Mouse (Mus musculus): ENCODE measurements around the gene Efna1. TPM values are rescaled to one million over a fixed set of nuclear protein-coding genes. Genes with fewer than 3 reads are reported as not detected.

The Efna1 gene
- polyA plus RNA-seq, 1 experiment from 2014 or later = 17.7 TPM

DNA sequence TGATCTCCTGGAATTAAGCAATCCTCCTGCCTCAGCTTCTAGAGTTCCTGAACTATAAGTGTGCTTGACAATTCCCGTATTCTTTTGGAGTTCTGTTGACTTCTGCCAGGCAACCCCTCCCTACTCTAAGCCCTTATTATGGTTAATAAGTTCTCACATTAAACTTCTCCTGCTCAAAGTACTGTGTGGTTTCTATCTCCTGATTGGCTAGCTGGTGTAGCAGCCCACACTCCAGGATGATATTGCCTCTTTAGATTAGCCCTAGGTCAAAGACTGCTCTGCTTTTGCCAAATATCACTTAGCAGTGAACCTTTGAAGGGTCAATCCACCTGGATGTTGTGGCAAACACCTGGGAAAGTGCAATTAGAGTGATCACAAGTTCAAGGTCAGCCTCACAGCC is 19.1 kb upstream of the Efna1 start:
- Histone ChIP-seq H3K36me3 (no peaks in the 10 kb centered on the region), H3K4me1 (replicated peaks) (peaks cover 18% of the 10 kb centered on the region), H3K9me3 (no peaks in the 10 kb centered on the region), H3K27me3 (ENCODE audit: insufficient read depth, poor library complexity, severe bottlenecking) (peaks cover 27% of the 10 kb centered on the region), H3K4me3 (peak overlapping the region; percentile 41), H3K27ac (no peak overlapping the region)
- 73% methylated on average over 1 of the region's 1 CpGs for WGBS
- no peak for DNase-seq (ENCODE audit: low spot score)

DNA sequence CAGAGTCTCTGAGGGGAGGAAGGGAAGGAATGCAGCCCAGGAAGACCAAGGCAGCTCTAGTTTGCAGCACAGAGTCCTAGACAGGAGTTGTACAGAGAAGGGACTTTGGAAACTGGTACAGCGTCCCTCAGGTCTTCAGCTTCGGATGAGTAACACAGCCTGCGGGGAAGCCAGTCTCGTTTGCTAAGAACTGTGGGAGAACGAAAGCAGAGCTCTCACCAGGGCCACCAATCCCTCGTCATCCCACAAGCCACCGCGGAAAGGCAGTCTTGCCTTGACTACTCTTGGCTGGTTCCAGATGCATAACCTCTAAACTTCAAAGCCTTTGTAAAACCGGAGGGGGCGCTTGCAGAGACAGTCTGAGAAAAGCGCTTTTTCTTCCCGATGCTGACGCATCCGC is 18.6 kb upstream of the Efna1 start:
- Histone ChIP-seq H3K4me3 (peak overlapping the region; percentile 41), H3K27ac (peak overlapping the region; percentile 62), H3K9me3 (no peaks in the 10 kb centered on the region), H3K36me3 (no peaks in the 10 kb centered on the region), H3K27me3 (ENCODE audit: insufficient read depth, poor library complexity, severe bottlenecking) (peaks cover 25% of the 10 kb centered on the region), H3K4me1 (replicated peaks) (peaks cover 12% of the 10 kb centered on the region)
- WGBS = 5% methylated on average over 14 of the region's 14 CpGs
- DNase-seq (ENCODE audit: low spot score) = peak; percentile 49

DNA sequence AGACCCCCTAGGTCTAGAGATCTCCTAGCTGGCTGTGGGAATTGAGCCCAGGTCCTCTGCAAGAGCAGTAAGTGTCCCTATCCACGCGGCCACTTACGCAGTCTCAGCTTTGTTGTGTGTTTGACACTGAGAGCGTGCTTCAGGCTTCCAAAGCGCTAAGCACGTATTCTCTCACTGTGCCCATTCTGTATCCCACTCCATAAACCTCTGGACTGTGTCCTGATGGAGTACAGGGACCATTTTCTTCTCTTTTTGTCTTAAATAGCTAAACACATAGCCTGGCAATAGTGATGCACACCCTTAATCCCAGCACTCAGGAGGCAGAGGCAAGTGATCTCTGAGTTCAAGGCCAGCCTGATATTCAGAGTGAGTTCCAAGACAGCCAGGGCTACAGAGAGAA is 18.0 kb upstream of the Efna1 start:
- WGBS = 87% methylated on average over 6 of the region's 6 CpGs

DNA sequence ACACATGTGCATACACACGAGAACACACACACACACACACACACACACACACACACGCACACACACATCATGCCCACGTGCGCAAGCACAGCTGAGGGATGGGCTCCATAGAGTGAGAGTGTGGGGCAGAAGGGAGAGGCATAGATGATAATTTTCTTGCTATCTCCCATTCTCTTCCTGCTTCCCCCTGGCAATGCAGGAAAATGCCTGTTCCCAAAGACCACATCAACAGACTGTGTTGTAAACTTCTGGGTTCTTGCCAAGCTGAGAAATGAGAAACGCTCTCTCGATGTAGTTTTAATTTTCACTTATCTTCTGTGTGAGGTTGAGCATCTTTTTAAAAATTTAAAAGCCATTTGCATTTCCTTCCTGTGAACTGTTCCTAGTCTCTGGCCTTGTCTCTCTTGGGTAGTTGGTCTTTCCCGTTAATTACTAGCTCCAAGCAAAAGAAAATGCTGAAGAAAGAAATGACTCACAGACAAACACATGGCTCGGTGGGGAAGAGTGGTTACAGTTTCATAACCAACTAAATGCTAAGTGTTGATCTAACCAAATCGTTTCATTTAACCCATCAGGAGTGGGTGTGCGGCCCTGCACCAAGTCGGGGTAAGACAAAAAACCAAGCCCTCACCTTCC is 15.9 kb upstream of the Efna1 start:
- Histone ChIP-seq H3K4me3 (no peak overlapping the region), H3K4me1 (replicated peaks) (peaks cover 10% of the 10 kb centered on the region), H3K27ac (no peak overlapping the region), H3K27me3 (ENCODE audit: insufficient read depth, poor library complexity, severe bottlenecking) (peaks cover 20% of the 10 kb centered on the region), H3K36me3 (no peaks in the 10 kb centered on the region), H3K9me3 (no peaks in the 10 kb centered on the region)
- DNase-seq (ENCODE audit: low spot score) = no peak
- WGBS = 89% methylated on average over 11 of the region's 11 CpGs

More for the DNA sequence above, 18.0 kb upstream of the Efna1 start:
- Histone ChIP-seq H3K9me3 (no peaks in the 10 kb centered on the region), H3K27me3 (ENCODE audit: insufficient read depth, poor library complexity, severe bottlenecking) (peaks cover 23% of the 10 kb centered on the region), H3K4me3 (no peak overlapping the region), H3K4me1 (replicated peaks) (peaks cover 10% of the 10 kb centered on the region), H3K36me3 (no peaks in the 10 kb centered on the region), H3K27ac (no peak overlapping the region)
- DNase-seq (ENCODE audit: low spot score) = no peak

DNA sequence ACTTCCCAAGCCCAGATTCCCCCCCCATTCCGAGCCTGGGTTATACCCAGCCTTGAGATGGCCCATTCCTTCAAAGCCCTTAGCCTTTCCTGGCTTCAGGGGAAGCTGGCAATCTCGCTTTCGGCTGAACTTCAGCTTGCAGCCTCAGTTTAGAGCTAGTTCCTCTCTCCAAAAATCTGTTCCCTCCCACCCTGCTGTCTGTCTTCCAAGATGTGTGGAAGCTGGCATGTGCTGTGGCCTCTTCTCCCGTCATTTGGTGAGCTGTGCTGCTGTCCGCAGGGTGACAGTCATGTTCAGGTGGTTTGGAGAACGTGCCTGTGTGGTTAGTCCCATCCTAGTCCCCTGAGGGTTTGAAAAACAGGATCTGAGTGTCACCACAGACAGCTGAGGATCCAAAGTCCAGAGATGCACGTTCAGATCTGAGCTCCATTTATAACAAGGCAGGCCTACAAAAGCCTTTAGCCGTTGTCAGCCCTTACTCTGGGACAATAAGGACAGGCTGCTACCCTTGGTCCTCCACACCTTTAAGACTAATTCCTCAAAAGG is 14.8 kb upstream of the Efna1 start:
- peaks cover 20% of the 10 kb centered on the region for H3K27me3 ChIP-seq (ENCODE audit: insufficient read depth, poor library complexity, severe bottlenecking)
- H3K36me3 ChIP-seq = no peaks in the 10 kb centered on the region
- H3K9me3 ChIP-seq = no peaks in the 10 kb centered on the region
- H3K4me3 ChIP-seq = no peak overlapping the region
- DNase-seq (ENCODE audit: low spot score) = no peak
- peaks cover 10% of the 10 kb centered on the region for H3K4me1 ChIP-seq (replicated peaks)
- no peak overlapping the region for H3K27ac ChIP-seq
- 83% methylated on average over 8 of the region's 8 CpGs for whole genome bisulfite sequencing

DNA sequence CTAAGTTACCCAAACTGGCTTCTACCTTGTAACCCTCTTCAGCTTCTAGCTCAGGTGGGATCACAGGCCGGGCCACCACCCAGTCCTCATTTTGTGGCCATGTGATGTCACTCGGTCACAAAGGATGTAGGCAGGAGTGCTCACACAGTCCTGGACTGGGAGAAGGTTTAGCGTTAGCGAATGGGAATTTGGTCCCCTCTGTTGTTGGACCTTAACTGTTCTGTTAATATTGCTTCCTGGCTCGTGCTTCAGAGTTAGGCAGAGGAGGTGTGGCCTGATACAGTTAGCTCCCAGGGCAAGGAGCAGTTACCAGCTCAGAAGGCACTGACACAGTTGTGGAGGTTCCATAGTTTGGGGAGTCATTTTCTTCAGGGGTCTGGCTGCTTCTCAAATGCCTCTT is 13.3 kb upstream of the Efna1 start:
- Histone ChIP-seq H3K9me3 (no peaks in the 10 kb centered on the region), H3K4me1 (replicated peaks) (peaks cover 2% of the 10 kb centered on the region; the same call in 1 of the 2 replicates), H3K36me3 (no peaks in the 10 kb centered on the region), H3K4me3 (no peak overlapping the region), H3K27ac (no peak overlapping the region), H3K27me3 (ENCODE audit: insufficient read depth, poor library complexity, severe bottlenecking) (peaks cover 9% of the 10 kb centered on the region)
- no peak for DNase-seq (ENCODE audit: low spot score)
- WGBS = 88% methylated on average over 5 of the region's 5 CpGs

DNA sequence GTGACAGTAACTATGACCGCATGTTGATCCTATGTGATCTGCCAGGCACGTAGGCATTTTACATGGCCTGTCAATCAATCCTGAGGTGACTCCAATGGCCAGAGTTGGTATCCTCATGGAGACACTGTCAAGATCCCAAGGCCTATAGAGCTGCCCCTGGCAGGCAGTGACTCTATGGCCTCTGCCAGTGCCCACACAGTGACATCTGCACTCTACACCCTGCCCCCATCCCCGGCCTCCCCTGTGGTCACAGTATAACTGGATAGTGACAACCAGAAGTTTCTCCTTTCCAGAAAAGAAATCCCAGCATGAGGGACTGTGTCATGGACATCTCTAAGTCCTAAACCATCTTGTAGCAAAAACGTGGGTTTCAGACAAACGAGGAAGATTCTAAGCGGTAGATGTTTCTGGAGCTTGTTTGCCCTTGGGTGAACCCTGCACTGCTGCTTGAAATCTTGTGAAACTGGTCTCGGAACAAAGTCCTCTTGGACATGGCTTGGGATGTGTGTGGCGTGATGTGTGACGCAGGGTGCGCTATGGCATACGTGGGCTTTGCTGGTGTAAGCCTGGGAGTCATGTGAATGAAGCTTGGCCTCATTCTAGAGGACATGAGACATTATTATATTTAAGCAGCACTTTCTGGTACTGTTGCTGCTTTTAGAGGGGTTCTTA is 12.4 kb upstream of the Efna1 start:
- no peaks in the 10 kb centered on the region for H3K9me3 ChIP-seq
- no peak overlapping the region for H3K27ac ChIP-seq
- H3K27me3 ChIP-seq (ENCODE audit: insufficient read depth, poor library complexity, severe bottlenecking) = peaks cover under 1% of the 10 kb centered on the region; the same call in 1 of the 2 replicates
- 92% methylated on average over 11 of the region's 11 CpGs for WGBS
- no peaks in the 10 kb centered on the region for H3K36me3 ChIP-seq
- peaks cover 9% of the 10 kb centered on the region for H3K4me1 ChIP-seq (replicated peaks)
- no peak overlapping the region for H3K4me3 ChIP-seq
- no peak for DNase-seq (ENCODE audit: low spot score)

DNA sequence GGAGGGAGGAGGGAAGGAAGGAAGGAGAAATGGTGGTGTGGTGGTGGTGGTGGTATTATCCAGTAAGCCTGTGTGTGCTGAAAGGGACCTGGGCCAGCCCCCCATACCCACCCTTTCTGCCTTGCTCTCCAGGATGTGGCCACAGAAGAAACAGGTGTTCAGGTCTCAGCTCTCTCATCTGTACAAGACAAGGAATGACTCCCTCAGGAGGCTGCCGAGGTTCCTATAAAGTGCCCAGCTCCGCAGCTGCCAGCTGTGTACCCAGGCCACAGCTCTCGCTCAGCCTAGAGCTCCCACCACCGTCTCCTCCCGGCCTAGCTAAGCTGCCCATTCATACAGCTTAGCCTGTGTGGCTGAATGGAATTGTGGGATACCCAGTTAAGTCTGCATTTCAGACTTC is 11.4 kb upstream of the Efna1 start:
- no peaks in the 10 kb centered on the region for H3K9me3 ChIP-seq
- H3K36me3 ChIP-seq = no peaks in the 10 kb centered on the region
- 80% methylated on average over 5 of the region's 5 CpGs for WGBS
- H3K27ac ChIP-seq = no peak overlapping the region
- no peaks in the 10 kb centered on the region for H3K27me3 ChIP-seq (ENCODE audit: insufficient read depth, poor library complexity, severe bottlenecking)
- peaks cover 11% of the 10 kb centered on the region for H3K4me1 ChIP-seq (replicated peaks)
- H3K4me3 ChIP-seq = no peak overlapping the region
- DNase-seq (ENCODE audit: low spot score) = no peak

DNA sequence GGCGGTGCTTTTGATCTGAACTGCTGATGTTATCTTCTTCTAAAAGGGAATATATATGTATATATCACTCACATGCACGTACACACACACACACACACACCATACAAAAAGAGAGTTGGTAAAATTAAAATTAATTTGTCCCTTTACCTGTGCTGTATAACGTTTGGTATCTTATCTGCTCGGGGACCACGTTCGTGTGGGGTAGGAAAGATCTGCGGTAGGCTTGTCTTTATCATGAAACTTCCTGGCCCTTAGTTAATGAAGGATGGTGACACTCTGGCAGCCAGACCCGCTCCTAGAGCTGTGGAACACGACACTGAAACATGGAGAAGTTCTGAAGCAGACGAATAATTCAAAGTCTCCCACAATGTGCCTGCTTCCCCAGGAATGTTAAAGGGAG is 10.9 kb upstream of the Efna1 start:
- WGBS = 80% methylated on average over 10 of the region's 10 CpGs
- Histone ChIP-seq H3K4me3 (no peak overlapping the region), H3K27ac (no peak overlapping the region), H3K9me3 (no peaks in the 10 kb centered on the region), H3K27me3 (ENCODE audit: insufficient read depth, poor library complexity, severe bottlenecking) (no peaks in the 10 kb centered on the region), H3K4me1 (replicated peaks) (peaks cover 11% of the 10 kb centered on the region), H3K36me3 (no peaks in the 10 kb centered on the region)
- DNase-seq (ENCODE audit: low spot score) = no peak

DNA sequence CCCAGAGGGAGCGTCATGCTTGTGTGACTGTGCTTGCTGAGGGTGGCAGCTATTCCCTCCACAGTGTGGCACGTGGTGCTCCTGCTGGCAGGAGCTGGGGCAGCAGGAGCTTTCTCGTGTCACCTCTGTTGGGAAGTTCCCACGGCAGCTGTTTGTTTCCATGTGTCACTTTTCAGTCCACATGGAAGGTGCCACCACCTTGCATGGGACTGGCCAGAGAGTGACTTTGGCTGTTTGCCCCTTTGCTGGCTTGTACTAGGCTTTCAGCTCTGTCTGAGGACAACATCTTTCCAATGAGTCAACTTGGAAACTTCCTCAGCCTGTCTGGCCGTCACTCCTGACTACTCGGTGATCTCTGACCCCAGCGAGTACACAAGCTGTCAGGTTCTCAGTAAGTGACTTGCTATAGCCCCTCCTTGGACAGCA is 7.6 kb upstream of the Efna1 start:
- WGBS = 56% methylated on average over 7 of the region's 7 CpGs
- no peak overlapping the region for H3K27ac ChIP-seq

DNA sequence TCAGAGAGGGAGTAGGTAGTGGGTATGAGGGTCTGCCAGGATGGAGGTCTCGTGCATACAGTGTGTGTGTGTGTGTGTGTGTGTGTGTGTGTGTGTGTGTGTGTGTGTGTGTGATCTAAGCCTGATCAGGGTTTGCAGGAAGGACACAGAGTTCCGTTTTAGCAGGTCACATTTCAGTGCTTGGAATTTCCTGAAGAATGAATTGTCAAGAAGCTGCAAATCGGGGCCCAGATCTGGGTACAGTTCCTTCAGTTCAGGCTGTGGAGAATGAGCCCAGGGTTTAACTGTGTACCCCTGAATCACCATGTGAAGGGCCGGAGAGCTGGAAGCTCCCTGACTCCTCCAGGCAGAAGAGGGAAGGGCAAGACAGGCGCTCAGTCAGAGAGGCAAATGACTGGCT is 6.3 kb upstream of the Efna1 start:
- peaks cover 5% of the 10 kb centered on the region for H3K27me3 ChIP-seq (ENCODE audit: insufficient read depth, poor library complexity, severe bottlenecking)
- H3K4me3 ChIP-seq = no peak overlapping the region
- 65% methylated on average over 5 of the region's 5 CpGs for WGBS
- no peak overlapping the region; the same call in 1 of the 2 replicates for H3K27ac ChIP-seq
- H3K9me3 ChIP-seq = no peaks in the 10 kb centered on the region
- no peak for DNase-seq (ENCODE audit: low spot score)
- H3K36me3 ChIP-seq = no peaks in the 10 kb centered on the region
- H3K4me1 ChIP-seq (replicated peaks) = peaks cover 20% of the 10 kb centered on the region

More for the DNA sequence above, 7.6 kb upstream of the Efna1 start:
- no peak overlapping the region for H3K4me3 ChIP-seq
- DNase-seq (ENCODE audit: low spot score) = no peak
- H3K27me3 ChIP-seq (ENCODE audit: insufficient read depth, poor library complexity, severe bottlenecking) = peaks cover 4% of the 10 kb centered on the region; the same call in 1 of the 2 replicates
- H3K9me3 ChIP-seq = no peaks in the 10 kb centered on the region
- H3K4me1 ChIP-seq (replicated peaks) = peaks cover 18% of the 10 kb centered on the region
- no peaks in the 10 kb centered on the region for H3K36me3 ChIP-seq

DNA sequence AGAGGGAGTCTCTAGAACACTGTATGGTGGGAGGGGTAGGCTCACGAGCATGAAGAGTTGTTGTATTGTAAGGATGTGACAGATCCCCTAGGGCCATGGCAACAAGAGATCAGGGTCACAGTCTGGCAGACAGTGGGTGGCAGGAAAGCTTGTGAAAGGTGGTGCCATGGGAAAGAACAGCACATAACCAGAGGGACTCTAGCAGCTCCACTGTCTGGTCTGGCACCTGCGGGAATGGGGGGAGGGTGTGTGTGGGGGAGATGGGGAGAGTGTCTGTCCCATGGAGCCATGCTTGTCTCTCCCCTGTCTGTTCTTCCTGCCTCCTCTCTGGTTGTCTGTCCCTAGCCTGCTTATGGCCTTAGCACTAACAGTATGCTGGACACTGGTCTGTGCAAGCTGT is 4.6 kb upstream of the Efna1 start:
- Histone ChIP-seq H3K27ac (peak overlapping the region; percentile 29; the same call in 1 of the 2 replicates), H3K27me3 (ENCODE audit: insufficient read depth, poor library complexity, severe bottlenecking) (peaks cover 21% of the 10 kb centered on the region), H3K9me3 (no peaks in the 10 kb centered on the region), H3K4me1 (replicated peaks) (peaks cover 37% of the 10 kb centered on the region), H3K36me3 (no peaks in the 10 kb centered on the region), H3K4me3 (no peak overlapping the region)
- DNase-seq (ENCODE audit: low spot score) = no peak
- 36% methylated on average over 2 of the region's 2 CpGs for WGBS

DNA sequence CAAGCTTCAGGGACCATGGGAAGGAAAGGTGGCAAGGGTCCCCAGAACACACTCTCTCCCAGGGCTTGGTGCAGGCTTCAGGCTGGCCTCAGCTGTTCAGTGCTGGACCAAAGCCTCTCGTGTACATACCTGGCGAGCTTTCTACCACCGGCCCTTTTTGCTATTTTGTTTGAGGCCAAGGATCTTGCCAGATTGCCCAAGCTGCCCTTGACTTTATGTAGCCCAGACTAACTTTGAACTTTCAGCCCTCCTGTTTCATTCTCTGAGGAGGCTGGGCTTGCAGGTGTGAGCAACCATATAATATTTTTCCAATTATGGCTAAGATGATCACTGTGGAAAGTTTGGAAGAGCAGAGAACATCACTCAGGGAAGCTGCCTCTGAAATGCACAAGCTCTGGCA is 3.3 kb upstream of the Efna1 start:
- Histone ChIP-seq H3K27ac (no peak overlapping the region), H3K9me3 (no peaks in the 10 kb centered on the region), H3K36me3 (no peaks in the 10 kb centered on the region), H3K4me3 (no peak overlapping the region), H3K4me1 (replicated peaks) (peaks cover 50% of the 10 kb centered on the region), H3K27me3 (ENCODE audit: insufficient read depth, poor library complexity, severe bottlenecking) (peaks cover 33% of the 10 kb centered on the region)
- DNase-seq (ENCODE audit: low spot score) = no peak
- WGBS = 92% methylated on average over 3 of the region's 3 CpGs

Measured in hindbrain, embryonic 10.5 days (tissue).